Mouse (Mus musculus): ENCODE measurements at regions not wholly inside any gene's neighbourhood (a gene's known extent, or its start where the extent isn't known, plus 50 kb on each side); places are given as distances from the start of the nearest gene placed in this dataset.

DNA sequence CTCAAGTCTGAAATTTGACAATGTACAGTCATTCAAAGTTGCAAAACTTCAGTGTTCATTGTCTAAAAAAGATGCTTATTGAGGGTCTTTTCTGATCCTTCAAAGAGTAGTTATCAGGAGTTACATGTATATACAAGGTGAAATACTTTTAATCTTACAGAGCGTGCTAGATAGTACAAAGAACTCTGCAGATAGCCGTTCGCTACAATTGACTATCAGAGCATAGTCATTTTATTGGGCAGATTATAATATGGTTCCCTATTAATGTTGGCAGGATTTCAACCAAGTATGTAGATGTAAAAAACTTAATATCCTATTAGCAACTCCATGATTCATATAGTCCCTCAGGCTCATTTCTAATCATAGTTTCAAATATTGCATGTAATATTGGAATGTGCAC, 1114.7 kb upstream of the Cited2 start:
- H3K27ac ChIP-seq: no peak overlapping the region
- H3K4me3 ChIP-seq: no peak overlapping the region
- no peak for TF ChIP-seq CTCF (IDR thresholded peaks at IDR 0.05)
- no peak for DNase-seq
- intact Hi-C loops (cut with DNase I): no loop called here

DNA sequence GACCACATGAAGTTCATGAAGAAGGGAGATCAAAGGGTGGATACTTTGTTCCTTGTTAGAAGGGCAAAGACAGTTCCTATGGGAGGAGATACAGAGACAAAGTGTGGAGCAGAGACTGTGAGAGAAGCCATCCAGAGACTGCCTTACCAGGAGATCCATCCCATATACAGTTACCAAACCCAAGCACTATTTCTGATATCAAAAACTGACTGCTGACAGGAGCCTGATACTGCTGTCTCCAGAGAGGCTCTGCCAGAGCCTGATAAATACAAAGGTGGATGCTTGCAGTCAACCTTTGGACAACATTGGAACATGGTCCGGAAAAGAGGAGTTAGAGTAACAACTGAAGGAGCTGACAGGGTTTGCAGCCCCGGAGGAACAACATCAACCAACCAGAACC, 1104.3 kb upstream of the Cited2 start:
- no peak for TF ChIP-seq CTCF (IDR thresholded peaks at IDR 0.05)
- Histone ChIP-seq H3K27ac (no peak overlapping the region), H3K4me3 (no peak overlapping the region)
- DNase-seq: no peak
- intact Hi-C loops (cut with DNase I): no loop called here

- Histone ChIP-seq H3K4me3 (no peak overlapping the region), H3K27ac (no peak overlapping the region)
- intact Hi-C loops (cut with DNase I): no loop called here
- no peak for TF ChIP-seq CTCF (IDR thresholded peaks at IDR 0.05)
- no peak for DNase-seq
These were observed 1103.4 kb upstream of the Cited2 start for GRCm38 (mm10) chr10:16619584-16619983.

GRCm38 (mm10) chr10:16620804-16621559, 1102.0 kb upstream of the Cited2 start:
- no peak for TF ChIP-seq CTCF (IDR thresholded peaks at IDR 0.05)
- DNase-seq: no peak
- intact Hi-C loops (cut with DNase I): no loop called here
- peak overlapping the region; percentile 52; the same call in 1 of the 2 replicates for H3K27ac ChIP-seq
- no peak overlapping the region for H3K4me3 ChIP-seq

GRCm38 (mm10) chr10:16622821-16623220, 1100.2 kb upstream of the Cited2 start:
- H3K27ac ChIP-seq: no peak overlapping the region
- DNase-seq: no peak
- intact Hi-C loops (cut with DNase I): no loop called here
- no peak for TF ChIP-seq CTCF (IDR thresholded peaks at IDR 0.05)
- H3K4me3 ChIP-seq: no peak overlapping the region

DNA sequence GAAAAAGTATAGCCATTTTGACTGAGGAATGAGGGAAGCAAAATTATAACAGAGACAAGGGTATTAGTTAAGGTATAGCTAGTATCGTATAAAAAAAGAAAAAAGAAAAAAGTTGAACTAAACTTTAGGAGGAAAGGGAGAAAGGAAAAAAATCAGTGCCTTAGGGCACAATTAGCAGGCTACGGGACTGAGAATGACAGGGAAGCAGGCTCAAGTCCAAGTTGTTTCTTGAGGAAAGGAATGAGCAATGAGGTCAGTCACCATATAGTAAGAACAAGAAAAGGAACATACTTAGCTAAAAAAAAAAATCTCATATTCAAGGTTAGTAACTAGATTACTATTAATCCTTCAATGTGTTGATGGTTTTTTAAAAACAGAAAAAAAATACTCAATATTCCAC, 1089.8 kb upstream of the Cited2 start:
- H3K27ac ChIP-seq: no peak overlapping the region
- H3K4me3 ChIP-seq: no peak overlapping the region
- intact Hi-C loops (cut with DNase I): no loop called here
- DNase-seq: no peak
- no peak for TF ChIP-seq CTCF (IDR thresholded peaks at IDR 0.05)

GRCm38 (mm10) chr10:16635463-16635862, 1087.6 kb upstream of the Cited2 start:
- intact Hi-C loops (cut with DNase I): loop anchor here (5.0 kb wide), 1 partner anchor 1092 kb away; no protein-coding TSS in a partner anchor
- Histone ChIP-seq H3K27ac (no peak overlapping the region), H3K4me3 (no peak overlapping the region)
- no peak for TF ChIP-seq CTCF (IDR thresholded peaks at IDR 0.05)
- no peak for DNase-seq

DNA sequence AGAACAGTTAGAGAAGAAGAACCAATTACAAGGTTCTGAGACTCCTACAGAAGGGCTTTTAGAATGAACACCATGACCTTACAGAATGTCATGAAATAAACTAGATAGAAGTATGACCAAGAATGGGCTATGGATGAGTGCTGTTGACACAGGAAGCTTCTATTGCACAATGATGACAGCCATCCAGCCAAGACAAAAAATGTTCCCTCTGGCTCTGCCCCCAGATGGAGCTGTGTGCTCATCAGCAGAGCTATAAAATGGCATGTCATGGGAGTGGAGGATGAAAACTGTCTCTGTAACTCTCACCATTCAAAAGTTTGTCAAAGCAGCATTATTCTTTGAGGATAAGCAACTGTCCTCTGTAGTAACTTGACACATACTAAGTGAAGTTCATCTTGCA, 1086.0 kb upstream of the Cited2 start:
- peak; percentile 56 for DNase-seq
- peak; percentile 54 for TF ChIP-seq CTCF (IDR thresholded peaks at IDR 0.05)
- intact Hi-C loops (cut with DNase I): loop anchor here (5.0 kb wide), 1 partner anchor 1090 kb away; no protein-coding TSS in a partner anchor
- no peak overlapping the region for H3K4me3 ChIP-seq
- H3K27ac ChIP-seq: peak overlapping the region; percentile 10; the same call in 1 of the 2 replicates

- Histone ChIP-seq H3K4me3 (no peak overlapping the region), H3K27ac (no peak overlapping the region)
- TF ChIP-seq CTCF (IDR thresholded peaks at IDR 0.05): no peak
- no peak for DNase-seq
- intact Hi-C loops (cut with DNase I): loop anchor here (5.0 kb wide), 1 partner anchor 1089 kb away; no protein-coding TSS in a partner anchor
These were observed 1084.9 kb upstream of the Cited2 start for GRCm38 (mm10) chr10:16638111-16638510.

GRCm38 (mm10) chr10:16640136-16640535, 1082.9 kb upstream of the Cited2 start:
- Histone ChIP-seq H3K4me3 (no peak overlapping the region), H3K27ac (no peak overlapping the region)
- no peak for DNase-seq
- intact Hi-C loops (cut with DNase I): no loop called here
- TF ChIP-seq CTCF (IDR thresholded peaks at IDR 0.05): no peak

DNA sequence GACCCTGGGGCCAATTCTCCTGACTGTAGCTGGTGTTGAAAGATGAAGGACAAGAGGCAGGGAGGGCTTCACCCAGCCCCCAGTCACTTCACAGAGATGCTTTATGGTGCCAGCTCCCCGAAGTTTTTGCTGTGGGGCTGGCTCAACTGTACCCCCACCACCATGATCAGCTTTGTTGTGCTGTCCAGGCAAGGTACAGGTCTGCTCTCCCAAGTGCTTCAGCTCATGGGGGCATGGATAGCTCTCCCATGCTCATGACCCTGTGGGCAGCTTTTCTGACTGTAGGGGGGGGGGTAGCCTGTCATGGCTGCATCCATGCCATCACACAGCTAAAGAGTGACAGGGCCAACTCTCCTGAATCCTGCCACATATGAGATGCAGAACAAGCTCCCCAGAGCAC, 1072.9 kb upstream of the Cited2 start:
- no peak for TF ChIP-seq CTCF (IDR thresholded peaks at IDR 0.05)
- DNase-seq: no peak
- no peak overlapping the region for H3K27ac ChIP-seq

DNA sequence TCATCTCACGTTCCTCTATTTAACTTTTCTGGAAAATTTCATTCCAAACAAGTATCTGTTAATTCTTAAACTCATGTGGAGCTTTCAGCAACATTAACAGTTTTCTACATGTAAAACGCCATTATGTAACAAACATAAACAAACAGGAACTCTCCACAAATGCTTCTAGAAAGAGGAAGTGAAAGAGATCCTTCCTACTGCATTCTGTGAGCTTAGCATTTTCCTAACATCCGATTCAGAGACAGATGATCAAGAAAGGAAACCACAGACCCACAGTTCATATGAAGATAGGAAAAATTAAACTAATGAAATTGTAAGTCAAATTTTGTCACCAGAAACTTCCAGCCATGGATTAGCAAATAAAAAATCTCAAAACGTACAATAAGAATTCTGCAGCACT, 1070.6 kb upstream of the Cited2 start:
- no peak overlapping the region for H3K27ac ChIP-seq
- DNase-seq: no peak
- no peak overlapping the region for H3K4me3 ChIP-seq
- no peak for TF ChIP-seq CTCF (IDR thresholded peaks at IDR 0.05)
- intact Hi-C loops (cut with DNase I): no loop called here

More for the DNA sequence above, 1072.9 kb upstream of the Cited2 start:
- intact Hi-C loops (cut with DNase I): no loop called here
- H3K4me3 ChIP-seq: no peak overlapping the region

DNA sequence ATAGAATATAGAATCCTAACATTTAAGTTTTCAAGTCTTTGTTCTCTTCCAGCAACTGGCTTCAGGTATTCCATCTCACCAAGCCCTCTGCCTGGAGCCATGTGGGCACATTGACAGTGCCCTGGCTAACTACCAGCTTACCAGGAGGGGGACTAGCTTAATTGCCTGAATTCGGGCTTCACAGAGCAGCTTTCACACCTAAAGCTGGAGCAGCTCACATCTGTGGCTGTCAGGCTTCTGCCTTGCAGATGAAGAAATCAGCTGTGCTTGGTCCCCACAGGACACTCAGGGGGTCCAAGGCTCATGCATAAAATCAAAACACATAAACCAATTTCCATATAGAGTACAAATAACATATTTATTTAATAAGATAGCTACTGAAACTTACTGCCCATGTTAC, 1058.5 kb upstream of the Cited2 start:
- DNase-seq: no peak
- Histone ChIP-seq H3K4me3 (no peak overlapping the region), H3K27ac (no peak overlapping the region)
- TF ChIP-seq CTCF (IDR thresholded peaks at IDR 0.05): no peak
- intact Hi-C loops (cut with DNase I): no loop called here

- Histone ChIP-seq H3K27ac (no peak overlapping the region), H3K4me3 (no peak overlapping the region)
- DNase-seq: no peak
- TF ChIP-seq CTCF (IDR thresholded peaks at IDR 0.05): no peak
- intact Hi-C loops (cut with DNase I): no loop called here
These were observed 1052.7 kb upstream of the Cited2 start for GRCm38 (mm10) chr10:16670286-16670685.

All from gastrocnemius, adult 2 months (tissue).